Mouse (Mus musculus) stomach, embryonic 15.5 days (tissue): ENCODE measurements around the gene Fndc1. TPM values are rescaled to one million over a fixed set of nuclear protein-coding genes. Genes with fewer than 3 reads are reported as not detected.

Source experiments
- ATAC-seq: fragments of 200-750 bp; cut with Nextera tagmentation; 2 replicates; pipeline ENCODE4 v1.8.0; 2017; ENCODE audit warnings: low read depth, moderate number of reproducible peaks, moderate TSS enrichment; ENCODE audit not compliant: insufficient read depth, low FRiP score
- H3K27ac ChIP-seq: fragments of 300-500 bp; sonication (generic); 2 replicates; pipeline ENCODE4 v1.5.1; 2015; ENCODE audit warnings: mild to moderate bottlenecking, inconsistent platforms
- H3K27me3 ChIP-seq: fragments of 300-500 bp; sonication (generic); replicated peaks from 2 replicates; pipeline ENCODE4 v1.6.1; 2015; ENCODE audit warnings: inconsistent platforms
- H3K36me3 ChIP-seq: fragments of 300-500 bp; sonication (generic); 2 replicates; pipeline ENCODE4 v1.6.1; 2015; ENCODE audit warnings: inconsistent platforms
- H3K4me1 ChIP-seq: fragments of 300-500 bp; sonication (generic); 2 replicates; pipeline ENCODE4 v1.6.1; 2015; ENCODE audit warnings: inconsistent platforms
- H3K4me2 ChIP-seq: fragments of 300-500 bp; sonication (generic); 2 replicates; pipeline ENCODE4 v1.6.1; 2015; ENCODE audit warnings: mild to moderate bottlenecking, inconsistent platforms
- H3K4me3 ChIP-seq: fragments of 300-500 bp; sonication (generic); replicated peaks from 2 replicates; pipeline ENCODE4 v1.5.1; 2015; ENCODE audit warnings: inconsistent platforms
- H3K9ac ChIP-seq: fragments of 300-500 bp; sonication (generic); 2 replicates; pipeline ENCODE4 v1.6.1; 2015; ENCODE audit warnings: inconsistent platforms
- H3K9me3 ChIP-seq: fragments of 300-500 bp; sonication (generic); 2 replicates; pipeline ENCODE4 v1.6.1; 2016; ENCODE audit warnings: inconsistent platforms
- WGBS: fragments of 180-500 bp; shearing (Covaris S2); methylation state at CpG from one replicate; pipeline ENCODE4 v1.1.7; 2015; 5-methylcytosine and 5-hydroxymethylcytosine counted together
- microRNA-seq: library from miRNA; unstranded; fragments of <30 nt; microRNA quantifications from one replicate; pipeline ENCODE4, GENCODE M21; 2016
- polyA plus RNA-seq: library from polyadenylated mRNA; unstranded; fragments of >200 nt; fragmentation: Nextera tagmentation; extraction: Ambion mirVana; gene quantifications from 2 replicates; pipeline ENCODE4 v1.2.1, GENCODE M21; 2015

Gene Fndc1
- polyA plus RNA-seq, 1 experiment from 2014 or later, result 37.4 TPM

DNA sequence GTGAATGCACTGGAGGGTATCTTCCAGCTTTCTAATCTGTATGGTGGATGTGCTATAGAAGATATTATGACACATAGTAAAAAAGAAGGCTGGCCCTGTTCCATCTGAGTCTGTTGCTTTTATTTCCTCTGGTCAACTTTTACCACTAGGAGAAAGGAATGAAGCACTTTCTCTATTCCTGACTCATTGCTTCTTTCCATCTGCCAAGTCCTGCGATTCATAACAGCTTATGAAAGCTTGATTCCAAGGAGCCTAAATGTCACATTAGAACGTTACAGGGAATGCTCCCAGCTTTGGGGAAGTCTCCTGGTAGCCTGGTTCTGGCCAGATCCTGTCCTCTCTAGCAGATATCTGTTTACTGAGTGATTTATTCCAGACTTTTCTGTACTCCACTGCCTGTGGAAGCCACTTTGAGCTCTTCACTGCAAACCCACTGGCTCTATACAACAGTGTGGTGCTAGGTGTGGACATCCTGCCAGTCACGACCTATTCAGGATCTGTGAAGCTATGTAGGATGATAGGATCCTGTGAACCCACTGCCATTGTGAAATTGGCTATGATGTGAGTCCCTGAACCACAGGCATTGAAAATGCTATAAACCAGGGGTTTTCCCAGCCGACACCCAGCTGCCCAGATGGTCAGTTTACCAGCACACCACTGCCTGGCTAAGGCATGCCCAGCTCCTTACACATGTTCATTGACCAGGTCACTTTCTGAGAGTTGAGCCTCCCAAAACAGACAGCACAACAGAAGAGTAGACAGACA lies 77.9 kb downstream of the Fndc1 start:
- no peaks in the 10 kb centered on the region for H3K27me3 ChIP-seq
- H3K4me2 ChIP-seq, result no peak overlapping the region
- H3K4me3 ChIP-seq, result no peak overlapping the region
- WGBS, result 70% methylated on average over 4 of the region's 4 CpGs
- H3K9ac ChIP-seq, result no peak overlapping the region
- H3K27ac ChIP-seq, result no peak overlapping the region
- no peaks in the 10 kb centered on the region for H3K9me3 ChIP-seq
- no peaks in the 10 kb centered on the region for H3K4me1 ChIP-seq
- ATAC-seq, result no peak
- no peaks in the 10 kb centered on the region for H3K36me3 ChIP-seq

DNA sequence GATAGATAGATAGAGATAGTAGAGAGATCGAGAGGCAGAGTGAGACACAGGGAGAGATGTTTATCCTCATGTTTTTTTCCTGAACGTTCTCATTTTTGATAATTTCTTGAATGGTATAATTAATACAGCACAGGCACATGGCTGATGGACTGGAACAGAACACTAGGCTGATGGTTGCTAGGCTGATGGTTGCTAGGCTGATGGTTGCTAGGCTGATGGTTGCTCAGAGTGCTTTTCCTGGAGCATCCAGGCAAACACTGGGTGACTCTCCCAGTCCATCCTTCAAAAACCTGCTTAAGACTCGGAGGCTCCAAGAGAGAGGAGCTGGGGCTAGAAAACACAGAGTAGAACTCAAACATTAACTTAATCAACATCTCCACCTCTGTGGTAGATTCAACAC lies 80.3 kb downstream of the Fndc1 start:
- 80% methylated on average over 3 of the region's 3 CpGs for WGBS
- H3K4me3 ChIP-seq, result no peak overlapping the region
- no peaks in the 10 kb centered on the region for H3K4me1 ChIP-seq
- no peak overlapping the region for H3K27ac ChIP-seq
- no peaks in the 10 kb centered on the region for H3K27me3 ChIP-seq
- no peak overlapping the region for H3K9ac ChIP-seq
- H3K36me3 ChIP-seq, result no peaks in the 10 kb centered on the region
- ATAC-seq, result no peak
- H3K4me2 ChIP-seq, result no peak overlapping the region
- no peaks in the 10 kb centered on the region for H3K9me3 ChIP-seq

DNA sequence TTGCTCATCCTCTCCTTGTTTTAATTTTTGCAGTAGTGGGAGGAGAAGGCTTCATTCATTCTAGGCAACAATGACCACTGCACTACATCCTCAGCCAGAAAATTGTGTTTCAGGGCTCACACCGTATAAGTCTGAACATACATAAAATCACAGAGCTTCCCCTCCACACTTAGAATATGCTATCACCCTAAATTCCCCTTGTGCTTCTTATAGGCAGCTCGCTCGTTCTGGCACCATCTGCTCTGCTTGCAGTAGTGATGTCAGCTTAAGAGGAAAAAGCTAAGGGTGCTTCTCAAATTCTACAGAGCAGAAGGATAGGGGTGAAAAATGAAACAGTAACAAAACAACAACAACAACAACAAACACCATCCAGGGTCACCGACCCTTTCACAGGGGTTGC lies 82.1 kb downstream of the Fndc1 start:
- no peak overlapping the region for H3K4me3 ChIP-seq
- WGBS, result 81% methylated on average over 4 of the region's 4 CpGs
- H3K27me3 ChIP-seq, result no peaks in the 10 kb centered on the region
- no peak overlapping the region for H3K4me2 ChIP-seq
- H3K4me1 ChIP-seq, result no peaks in the 10 kb centered on the region
- no peaks in the 10 kb centered on the region for H3K36me3 ChIP-seq
- H3K9me3 ChIP-seq, result no peaks in the 10 kb centered on the region
- no peak for ATAC-seq
- no peak overlapping the region for H3K9ac ChIP-seq
- no peak overlapping the region for H3K27ac ChIP-seq

DNA sequence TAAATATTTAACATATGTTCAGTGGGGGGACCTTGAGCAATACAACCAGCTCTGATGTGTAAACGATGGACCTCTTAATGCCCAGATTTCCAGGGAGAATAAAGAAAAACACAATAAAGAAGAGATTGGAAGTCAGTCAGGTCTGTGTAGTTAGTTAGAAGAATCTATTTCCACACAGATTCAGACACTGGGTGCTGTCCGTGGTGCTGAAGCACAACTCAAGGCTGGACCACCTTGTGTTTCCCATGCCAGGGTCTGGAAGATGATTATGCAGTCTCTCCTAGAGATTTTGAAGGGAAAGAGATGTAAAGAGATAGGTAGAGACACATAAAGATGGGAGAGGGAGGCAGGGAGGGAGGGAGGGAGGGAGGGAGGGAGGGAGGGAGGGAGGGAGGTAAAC lies 86.1 kb downstream of the Fndc1 start:
- ATAC-seq, result no peak
- 21% methylated on average over 2 of the region's 2 CpGs for WGBS
- Histone ChIP-seq H3K9me3 (no peaks in the 10 kb centered on the region), H3K27ac (no peak overlapping the region), H3K4me1 (no peaks in the 10 kb centered on the region), H3K4me3 (no peak overlapping the region), H3K36me3 (no peaks in the 10 kb centered on the region), H3K4me2 (no peak overlapping the region), H3K9ac (no peak overlapping the region), H3K27me3 (no peaks in the 10 kb centered on the region)

DNA sequence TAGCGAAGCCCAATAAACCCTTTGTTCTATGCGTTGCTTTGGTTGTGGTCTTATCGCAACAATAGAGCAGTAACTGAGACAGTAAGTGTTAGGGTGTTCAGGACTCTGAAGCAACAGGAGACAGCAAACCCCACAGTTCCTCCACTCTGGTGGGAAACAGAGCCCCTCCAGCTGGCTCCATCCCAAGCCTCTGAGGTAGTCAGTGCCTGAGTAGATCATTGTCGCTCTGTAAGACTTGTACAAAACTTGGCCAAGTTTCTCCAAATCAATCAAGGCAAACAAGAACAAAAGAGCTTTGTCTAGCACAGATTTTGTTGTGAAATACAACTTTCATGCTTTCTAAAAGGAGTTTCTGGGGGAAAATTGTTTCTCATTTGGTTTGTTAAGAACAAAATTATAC lies 104.1 kb downstream of the Fndc1 start:
- no peak overlapping the region for H3K4me3 ChIP-seq

DNA sequence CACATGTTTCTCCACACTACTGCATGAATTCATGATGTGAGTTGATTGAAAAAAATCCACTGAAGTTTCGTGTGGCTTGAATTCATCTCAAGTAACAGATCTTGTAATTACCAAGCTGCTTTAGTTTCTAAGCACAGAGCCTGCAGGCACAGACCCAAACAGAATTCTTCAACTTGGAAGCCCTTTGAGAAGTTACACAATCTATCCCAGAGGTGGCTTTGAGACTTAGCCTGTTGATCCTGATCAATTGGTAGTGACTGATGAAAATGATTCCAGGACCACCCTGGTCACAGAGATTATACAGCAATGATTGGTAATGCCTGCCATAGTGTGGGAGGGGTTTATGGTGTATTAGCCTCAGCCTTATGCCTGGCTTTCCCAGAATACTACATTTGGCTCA lies 108.2 kb downstream of the Fndc1 start:
- Histone ChIP-seq H3K4me1 (no peaks in the 10 kb centered on the region), H3K9ac (no peak overlapping the region), H3K27me3 (no peaks in the 10 kb centered on the region), H3K36me3 (no peaks in the 10 kb centered on the region), H3K27ac (no peak overlapping the region), H3K4me2 (no peak overlapping the region), H3K4me3 (no peak overlapping the region), H3K9me3 (no peaks in the 10 kb centered on the region)
- 48% methylated on average over 1 of the region's 1 CpGs for WGBS
- ATAC-seq, result no peak

More for the DNA sequence above, 104.1 kb downstream of the Fndc1 start:
- Histone ChIP-seq H3K27ac (no peak overlapping the region), H3K36me3 (no peaks in the 10 kb centered on the region), H3K4me1 (no peaks in the 10 kb centered on the region), H3K9me3 (no peaks in the 10 kb centered on the region), H3K27me3 (no peaks in the 10 kb centered on the region), H3K4me2 (no peak overlapping the region), H3K9ac (no peak overlapping the region)
- 82% methylated on average over 4 of the region's 4 CpGs for WGBS
- no peak for ATAC-seq

DNA sequence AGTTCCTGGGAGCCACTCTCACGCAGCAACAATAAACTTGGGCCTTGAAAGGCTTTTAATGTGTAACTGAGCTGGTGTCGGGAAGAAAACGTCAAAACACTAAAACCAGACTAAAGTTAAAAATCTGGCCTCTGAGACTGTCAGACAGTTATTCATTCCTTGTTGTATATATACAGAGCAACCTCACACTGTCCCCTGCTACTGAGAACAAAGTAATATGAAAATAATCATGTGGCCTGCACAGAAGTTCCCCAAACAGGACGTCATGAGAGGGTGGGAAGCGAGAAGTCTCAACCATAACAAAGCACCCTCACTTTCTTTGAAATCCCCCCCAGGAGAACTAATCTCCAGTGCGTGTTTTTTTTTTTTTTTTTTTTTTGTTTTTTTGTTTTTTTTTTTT lies 109.2 kb downstream of the Fndc1 start:
- ATAC-seq, result no peak
- 45% methylated on average over 6 of the region's 6 CpGs for WGBS

DNA sequence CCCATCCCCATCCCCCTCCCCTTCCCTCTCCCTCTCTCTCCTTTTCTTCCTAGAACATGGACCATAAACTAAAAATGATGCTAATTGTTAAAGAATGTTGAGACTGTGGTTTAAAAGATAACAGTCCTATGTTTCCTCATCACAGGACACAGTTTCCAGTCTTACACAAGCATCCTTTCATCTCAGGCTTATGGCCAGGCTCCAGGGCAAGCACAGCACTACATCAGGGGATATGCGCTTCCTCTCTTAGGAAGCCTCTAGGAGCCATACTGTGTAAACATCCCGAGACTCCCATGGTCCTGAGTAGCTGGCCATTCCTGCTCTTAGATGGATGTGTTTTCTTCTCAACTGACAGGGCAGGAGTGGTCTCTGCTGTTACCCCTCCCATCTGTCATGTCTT lies 114.1 kb downstream of the Fndc1 start:
- no peak overlapping the region for H3K9ac ChIP-seq
- WGBS, result 38% methylated on average over 2 of the region's 2 CpGs
- no peaks in the 10 kb centered on the region for H3K27me3 ChIP-seq
- no peak overlapping the region for H3K27ac ChIP-seq
- H3K4me1 ChIP-seq, result no peaks in the 10 kb centered on the region
- H3K4me3 ChIP-seq, result no peak overlapping the region
- ATAC-seq, result 0 out of 2 replicates have a peak, but pooled peaks have one; percentile 35
- H3K36me3 ChIP-seq, result no peaks in the 10 kb centered on the region
- H3K4me2 ChIP-seq, result no peak overlapping the region
- no peaks in the 10 kb centered on the region for H3K9me3 ChIP-seq

More for the DNA sequence above, 109.2 kb downstream of the Fndc1 start:
- no peaks in the 10 kb centered on the region for H3K9me3 ChIP-seq
- H3K4me2 ChIP-seq, result no peak overlapping the region
- H3K27me3 ChIP-seq, result no peaks in the 10 kb centered on the region
- no peak overlapping the region for H3K4me3 ChIP-seq
- no peaks in the 10 kb centered on the region for H3K36me3 ChIP-seq
- H3K4me1 ChIP-seq, result no peaks in the 10 kb centered on the region
- no peak overlapping the region for H3K9ac ChIP-seq
- H3K27ac ChIP-seq, result no peak overlapping the region

DNA sequence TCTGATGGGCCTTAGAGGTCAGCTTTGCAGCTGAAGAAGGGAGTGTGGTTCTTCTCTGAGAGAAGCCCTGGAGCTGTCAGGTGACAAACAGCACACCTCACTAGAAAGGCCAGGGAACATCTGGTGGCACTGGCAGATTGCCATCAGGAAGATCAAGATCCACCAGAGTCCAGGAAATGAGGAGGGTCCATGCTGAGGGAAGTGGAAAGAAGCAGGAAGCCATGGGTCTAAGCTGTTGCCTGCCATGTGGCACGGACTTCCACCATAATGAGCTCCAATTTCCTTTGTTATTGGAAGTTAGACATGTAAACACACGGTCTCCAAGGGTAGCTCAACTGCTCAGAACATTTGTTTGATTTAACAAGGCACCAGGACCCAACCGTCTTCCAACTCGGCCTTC lies 120.0 kb downstream of the Fndc1 start:
- Histone ChIP-seq H3K27me3 (no peaks in the 10 kb centered on the region), H3K27ac (no peak overlapping the region), H3K36me3 (no peaks in the 10 kb centered on the region), H3K4me3 (no peak overlapping the region), H3K9me3 (no peaks in the 10 kb centered on the region), H3K9ac (no peak overlapping the region), H3K4me1 (no peaks in the 10 kb centered on the region), H3K4me2 (no peak overlapping the region)
- 52% methylated on average over 4 of the region's 4 CpGs for WGBS
- ATAC-seq, result no peak

DNA sequence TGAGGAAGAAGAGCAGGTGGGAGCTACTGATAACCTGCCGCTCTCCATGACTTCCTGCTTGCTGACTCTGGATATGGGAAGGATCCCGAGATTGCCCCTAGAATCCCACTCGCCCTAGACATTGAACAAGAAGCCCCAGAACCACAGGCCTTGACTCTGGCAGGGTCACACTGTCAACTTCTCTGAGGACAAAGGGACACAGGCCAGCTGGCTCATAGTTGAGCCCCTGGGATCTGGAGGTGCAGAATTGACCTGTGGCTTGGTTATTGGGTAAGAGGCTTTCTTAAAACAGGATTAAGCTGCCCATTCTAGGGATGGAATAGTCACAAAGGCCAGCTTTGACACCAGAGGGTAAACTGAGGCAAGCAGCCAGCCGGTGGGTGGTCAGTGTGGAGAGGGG lies 136.8 kb downstream of the Fndc1 start:
- Histone ChIP-seq H3K4me2 (no peak overlapping the region), H3K9ac (no peak overlapping the region), H3K27me3 (no peaks in the 10 kb centered on the region), H3K27ac (no peak overlapping the region), H3K36me3 (no peaks in the 10 kb centered on the region), H3K4me3 (no peak overlapping the region), H3K4me1 (no peaks in the 10 kb centered on the region), H3K9me3 (no peaks in the 10 kb centered on the region)
- ATAC-seq, result no peak
- WGBS, result 81% methylated on average over 4 of the region's 4 CpGs

Small RNA genes lying within 50 kb of the gene (microRNA-seq; reads per million reads assigned to microRNA genes)
- gene Gm25872, result not detected

Other genes starting within 250 kb of the Fndc1 start
- gene Tagap, start 98.7 kb upstream of the Fndc1 start, polyA plus RNA-seq, result 1.2 TPM in 2 replicates
- 52.0 and 75.4 TPM in 2 replicates for gene Rsph3a, start 118.3 kb upstream of the Fndc1 start, polyA plus RNA-seq